21 mouse cellular contexts compared by ENCODE assay signal in the genomic region with DNA sequence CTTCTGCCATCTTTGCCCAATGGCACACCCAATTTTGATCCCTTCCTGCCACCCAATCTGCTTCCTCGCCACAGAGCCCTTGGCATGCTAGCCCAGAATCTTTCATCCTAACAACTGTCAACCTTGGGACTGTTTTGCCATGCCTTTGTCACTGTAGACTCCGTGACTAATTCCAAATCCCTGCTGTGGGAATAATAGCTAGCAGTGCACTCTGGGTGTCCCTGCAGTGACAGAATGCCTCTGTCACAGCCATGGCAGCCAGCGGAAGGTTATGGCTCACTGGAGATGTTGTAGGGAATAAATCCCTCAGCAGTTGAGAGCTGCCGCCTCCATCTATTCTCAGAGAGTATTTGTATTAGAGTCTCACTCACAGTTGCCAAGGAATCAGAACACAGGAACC.
DNase-seq lines count a peak whose midpoint lies in the region; ATAC-seq lines count a peak whose summit lies in the region.
"Had no signal": no experiment of that assay in that cellular context is flagged by ENCODE, and none has a peak within 500 bp of the region (broad histone marks: within the 10 kb centered on the region; RNA-seq: fewer than 3 reads in every experiment).

No protein-coding gene starts in this region.

- H3K4me3 ChIP-seq in hindbrain, embryonic 16.5 days (ENCODE audit: low read length): no peak overlapping the region
- H3K4me3 ChIP-seq in midbrain, embryonic 15.5 days: no peak overlapping the region
- H3K4me3 ChIP-seq: embryonic facial prominence, embryonic 13.5 days; forebrain, embryonic 15.5 days; limb, embryonic 10.5 days had no signal

- H3K27me3 ChIP-seq in hindbrain, embryonic 16.5 days (replicated peaks; ENCODE audit: control insufficient read depth, insufficient read depth, low read length): no peaks in the 10 kb centered on the region
- H3K27me3 ChIP-seq in midbrain, embryonic 15.5 days (replicated peaks): no peaks in the 10 kb centered on the region
- H3K27me3 ChIP-seq: embryonic facial prominence, embryonic 13.5 days; forebrain, embryonic 15.5 days had no signal

- no peak overlapping the region for H3K4me2 ChIP-seq in hindbrain, embryonic 16.5 days (ENCODE audit: low read length)
- no peak overlapping the region for H3K4me2 ChIP-seq in midbrain, embryonic 15.5 days
- H3K4me2 ChIP-seq: embryonic facial prominence, embryonic 13.5 days; forebrain, embryonic 15.5 days had no signal

- ATAC-seq in hindbrain, embryonic 16.5 days: peak; percentile 77
- ATAC-seq in midbrain, embryonic 15.5 days (replicated peaks): 0 out of 2 replicates have a peak, but pooled peaks have one; percentile 33
- ATAC-seq: activated CD4-positive, CD25-positive, alpha-beta regulatory T cell, adult 4 months; CD4-positive, CD25-positive, alpha-beta regulatory T cell, adult 4 months; forebrain, embryonic 15.5 days had no signal

- H3K4me1 ChIP-seq in hindbrain, embryonic 16.5 days (ENCODE audit: control insufficient read depth, insufficient read depth, low read depth, low read length): peaks cover 11% of the 10 kb centered on the region
- peaks cover 15% of the 10 kb centered on the region for H3K4me1 ChIP-seq in midbrain, embryonic 15.5 days
- H3K4me1 ChIP-seq: embryonic facial prominence, embryonic 13.5 days; forebrain, embryonic 15.5 days; limb, embryonic 10.5 days had no signal

- 21% methylated on average over 4 of the region's 4 CpGs for WGBS in hindbrain, embryonic 16.5 days
- WGBS in midbrain, embryonic 15.5 days: 15% methylated on average over 4 of the region's 4 CpGs

- no peak overlapping the region for H3K9ac ChIP-seq in hindbrain, embryonic 16.5 days (ENCODE audit: low read depth, low read length)
- H3K9ac ChIP-seq in midbrain, embryonic 15.5 days: no peak overlapping the region
- H3K9ac ChIP-seq: embryonic facial prominence, embryonic 13.5 days; forebrain, embryonic 15.5 days had no signal

- peak; percentile 31 for DNase-seq in embryo, embryonic 10 days (ENCODE audit: low spot score)
- DNase-seq in embryo, embryonic 9.5 days (ENCODE audit: extremely low spot score): no peak
- peak; percentile 40 for DNase-seq in embryo, embryonic 11 days
- DNase-seq in layer of hippocampus, adult 9-10 months (ENCODE audit: low spot score): no peak
- DNase-seq in frontal cortex, postnatal 10 days (ENCODE audit: low spot score in 2 of 2): no peak
- DNase-seq in cerebellum, postnatal 25 days: no peak
- DNase-seq: adrenal gland, postnatal 14 days; cerebellum, adult 11-12 months; gastrocnemius, postnatal 25 days; kidney, adult 18-20 months; kidney, postnatal 10 days; lung, adult 18-20 months; lung, postnatal 14 days; spleen, adult 18-20 months had no signal

- no peaks in the 10 kb centered on the region for H3K9me3 ChIP-seq in hindbrain, embryonic 16.5 days (ENCODE audit: control insufficient read depth, low read length)
- H3K9me3 ChIP-seq in midbrain, embryonic 15.5 days: 0 out of 2 replicates have a peak, but pooled peaks cover 4% of the 10 kb centered on the region
- H3K9me3 ChIP-seq: embryonic facial prominence, embryonic 13.5 days; forebrain, embryonic 15.5 days; limb, embryonic 10.5 days had no signal

- H3K36me3 ChIP-seq in hindbrain, embryonic 16.5 days (ENCODE audit: control insufficient read depth, insufficient read depth, low read length): no peaks in the 10 kb centered on the region
- H3K36me3 ChIP-seq in midbrain, embryonic 15.5 days (replicated peaks): no peaks in the 10 kb centered on the region
- H3K36me3 ChIP-seq: embryonic facial prominence, embryonic 13.5 days; forebrain, embryonic 15.5 days; limb, embryonic 10.5 days had no signal

- no peak overlapping the region for H3K27ac ChIP-seq in hindbrain, embryonic 16.5 days (ENCODE audit: low read depth, low read length)
- H3K27ac ChIP-seq in midbrain, embryonic 15.5 days: no peak overlapping the region
- H3K27ac ChIP-seq: embryonic facial prominence, embryonic 13.5 days; forebrain, embryonic 15.5 days; limb, embryonic 10.5 days had no signal

Comparison
In these comparisons a context has a peak if more than half of its experiments do, and no peak if none do; other contexts are left out.
1. DNase-seq: peak in embryo, embryonic 10 days (single experiment) and embryo, embryonic 11 days (single experiment); none in embryo, embryonic 9.5 days (single experiment), layer of hippocampus, adult 9-10 months (single experiment), frontal cortex, postnatal 10 days (0 of 2) and cerebellum, postnatal 25 days (0 of 2).